Mouse (Mus musculus) CH12.LX (cell line): ENCODE measurements around the gene Dpf3. TPM values are rescaled to one million over a fixed set of nuclear protein-coding genes. Genes with fewer than 3 reads are reported as not detected.

Source experiments
- DNase-seq: peaks from one replicate; pipeline ENCODE4 v3.0.0-alpha.2; 2013; ENCODE audit errors: extremely low read depth
- H3K27ac ChIP-seq: 2 replicates; pipeline ENCODE4 v1.5.1; 2012; ENCODE audit warnings: low read depth, mild to moderate bottlenecking, control low read depth, moderate library complexity; ENCODE audit not compliant: insufficient read depth
- H3K27me3 ChIP-seq: replicated peaks from 2 replicates; pipeline ENCODE3; 2012; ENCODE audit warnings: inconsistent platforms
- H3K36me3 ChIP-seq, 2 experiments: replicated peaks in 1 of 2; 2 replicates each; pipeline versions ENCODE3 to v1.6.1; 2012; ENCODE audit warnings: inconsistent platforms in 1 of 2, low read length in 1 of 2, mild to moderate bottlenecking in 1 of 2, mixed read lengths in 1 of 2, moderate library complexity in 1 of 2; ENCODE audit not compliant: control insufficient read depth in 1 of 2, insufficient read depth in 1 of 2
- H3K4me1 ChIP-seq, 2 experiments: 2 replicates each; pipeline ENCODE4 v1.6.1; 2012; ENCODE audit warnings: inconsistent platforms in 1 of 2, moderate library complexity in 1 of 2; ENCODE audit not compliant: insufficient read depth in 2 of 2, control insufficient read depth in 1 of 2
- H3K4me2 ChIP-seq: 2 replicates; pipeline ENCODE4 v1.6.1; 2012; ENCODE audit warnings: low read depth, mild to moderate bottlenecking, control low read depth; ENCODE audit not compliant: poor library complexity, insufficient read depth, severe bottlenecking
- H3K4me3 ChIP-seq, 3 experiments: fragments of 150-350 bp in 1 of 3; sonication (generic) in 1 of 3; replicated peaks in 1 of 3; 2 replicates each; pipeline versions ENCODE3 to v1.5.1; 2011 to 2012; ENCODE audit warnings: low read depth in 2 of 3, low read length in 2 of 3, mild to moderate bottlenecking in 2 of 3, moderate library complexity in 2 of 3, control low read depth in 1 of 3, improper control_type of control experiment in 1 of 3, inconsistent platforms in 1 of 3, mixed read lengths in 1 of 3; ENCODE audit not compliant: poor library complexity in 1 of 3
- H3K79me2 ChIP-seq: replicated peaks from 2 replicates; pipeline ENCODE4 v1.6.1; 2012; ENCODE audit warnings: mild to moderate bottlenecking, moderate library complexity; ENCODE audit not compliant: control insufficient read depth, poor library complexity, insufficient read depth, severe bottlenecking; ENCODE audit errors: extremely low read depth
- H3K9ac ChIP-seq: 2 replicates; pipeline ENCODE4 v1.6.1; 2012; ENCODE audit warnings: low read depth, mild to moderate bottlenecking, control low read depth, moderate library complexity; ENCODE audit not compliant: insufficient read depth
- H3K9me3 ChIP-seq: replicated peaks from 2 replicates; pipeline ENCODE3; 2012; ENCODE audit warnings: low read length, inconsistent platforms, mixed read lengths
- CHD1 ChIP-seq: IDR thresholded peaks from 2 replicates; pipeline ENCODE4 v1.6.1; 2012; ENCODE audit warnings: low read depth, low read length, improper control_type of control experiment, inconsistent platforms
- CHD2 ChIP-seq: IDR thresholded peaks from 2 replicates; pipeline ENCODE4 v1.6.1; 2011; ENCODE audit warnings: low read length, improper control_type of control experiment
- CTCF ChIP-seq, 2 experiments: IDR thresholded peaks in 1 of 2; conservative IDR thresholded peaks in 1 of 2; 2 replicates each; pipeline ENCODE4 v1.5.1; 2011 to 2012; ENCODE audit warnings: low read depth in 2 of 2, low read length in 2 of 2, improper control_type of control experiment in 1 of 2, inconsistent platforms in 1 of 2, mild to moderate bottlenecking in 1 of 2, moderate library complexity in 1 of 2
- EP300 ChIP-seq: IDR thresholded peaks from 2 replicates; pipeline ENCODE4 v1.6.1; 2011; ENCODE audit warnings: low read length, improper control_type of control experiment
- GABPA ChIP-seq: IDR thresholded peaks from 2 replicates; pipeline ENCODE4 v1.6.1; 2012; ENCODE audit warnings: low read depth, low read length, improper control_type of control experiment, inconsistent platforms; ENCODE audit not compliant: insufficient replicate concordance
- JUND ChIP-seq: conservative IDR thresholded peaks from 2 replicates; pipeline ENCODE4 v1.6.1; 2011; ENCODE audit warnings: low read depth, low read length, improper control_type of control experiment
- MAFK ChIP-seq: IDR thresholded peaks from 2 replicates; pipeline ENCODE4 v1.6.1; 2011; ENCODE audit warnings: low read length, improper control_type of control experiment; ENCODE audit not compliant: insufficient replicate concordance
- MAZ ChIP-seq: IDR thresholded peaks from 2 replicates; pipeline ENCODE4 v1.6.1; 2012; ENCODE audit warnings: low read depth, mild to moderate bottlenecking, inconsistent platforms, low read length, improper control_type of control experiment, moderate library complexity
- MEF2A ChIP-seq: IDR thresholded peaks from 2 replicates; pipeline ENCODE4 v1.6.1; 2014; ENCODE audit warnings: low read depth, mild to moderate bottlenecking, inconsistent platforms, low read length, improper control_type of control experiment, borderline replicate concordance
- PAX5 ChIP-seq: IDR thresholded peaks from 2 replicates; pipeline ENCODE4 v1.6.1; 2012; ENCODE audit warnings: low read length, inconsistent platforms, mixed read lengths
- POLR2A ChIP-seq: IDR thresholded peaks from 2 replicates; pipeline ENCODE4 v1.6.1; 2011; ENCODE audit warnings: low read depth, mild to moderate bottlenecking, improper control_type of control experiment, low read length
- POLR2AphosphoS2 ChIP-seq: IDR thresholded peaks from 2 replicates; pipeline ENCODE4 v1.6.1; 2011; ENCODE audit warnings: low read depth, low read length, improper control_type of control experiment
- RCOR1 ChIP-seq: conservative IDR thresholded peaks from 2 replicates; pipeline ENCODE4 v1.6.1; 2012; ENCODE audit warnings: low read depth, mild to moderate bottlenecking, inconsistent platforms, low read length, improper control_type of control experiment
- USF2 ChIP-seq: conservative IDR thresholded peaks from 2 replicates; pipeline ENCODE4 v1.6.1; 2011; ENCODE audit warnings: low read depth, low read length, improper control_type of control experiment
- ZC3H11A ChIP-seq: IDR thresholded peaks from 2 replicates; pipeline ENCODE4 v1.6.1; 2012; ENCODE audit warnings: low read depth, mild to moderate bottlenecking, inconsistent platforms, low read length, improper control_type of control experiment
- dilution Hi-C: fragments of 300-500 bp; cut with MboI; formaldehyde crosslinking; loops from 2 replicates; pipeline ENCODE4 v1.14.3; 2020; ENCODE audit warnings: low sequenced_read_pairs; ENCODE audit not compliant: extremely low pct_unique_long_range_greater_than_20kb, extremely low pct_ligation_motif_present
- in situ Hi-C: fragments of 300-500 bp; cut with MboI; formaldehyde crosslinking; loops from 3 replicates; pipeline ENCODE4 v1.14.3; 2019; ENCODE audit warnings: low sequenced_read_pairs, low pct_ligation_motif_present, low pct_unique_long_range_greater_than_20kb, mixed read lengths
- polyA plus RNA-seq: library from polyadenylated mRNA; unstranded; fragments of >175 nt; gene quantifications from 2 replicates; pipeline ENCODE4 v1.2.1, GENCODE M21; 2012; ENCODE audit warnings: low read depth; ENCODE audit not compliant: insufficient read length
- total RNA-seq, 2 experiments: library from RNA; depleted of rRNA; stranded (reverse); fragments of 300-350 nt in 1 of 2; fragments of >200 nt in 1 of 2; gene quantifications; 2 replicates each; pipeline ENCODE4 v1.2.3; 2012 to 2014

Dpf3 gene
- total and polyA plus RNA-seq, 3 experiments: 0.42 to 1.2 (median 1.2) TPM

GRCm38 (mm10) chr12:83438002-83438401 lies 49.5 kb downstream of the Dpf3 start:
- dilution Hi-C loops: no loop called here
- DNase-seq: peak; percentile 30

GRCm38 (mm10) chr12:83433987-83434698 lies 53.4 kb downstream of the Dpf3 start:
- Histone ChIP-seq H3K9me3 (no peaks in the 10 kb centered on the region), H3K27me3 (no peaks in the 10 kb centered on the region), H3K9ac (no peak overlapping the region), H3K79me2 (no peaks in the 10 kb centered on the region), H3K36me3 (no peaks in the 10 kb centered on the region), H3K4me1 (peaks cover 0 to 10% of the 10 kb centered on the region in 2 experiments; a peak in 2 of 4 replicates), H3K4me2 (no peak overlapping the region), H3K4me3 (no peak overlapping the region), H3K27ac (no peak overlapping the region)
- in situ Hi-C loops: no loop called here
- dilution Hi-C loops: no loop called here
- DNase-seq: no peak
- TF ChIP-seq CTCF (conservative IDR thresholded peaks at IDR 0.05 in 1 of 2, IDR thresholded peaks at IDR 0.05 in 1 of 2; ENCODE audit: low read depth in 2 of 2, low read length in 2 of 2) (no peak), RCOR1 (no peak), EP300 (no peak), USF2 (no peak), POLR2AphosphoS2 (no peak), POLR2A (no peak), JUND (no peak)

More at GRCm38 (mm10) chr12:83438002-83438401, 49.5 kb downstream of the Dpf3 start:
- H3K4me1 ChIP-seq: peaks cover 0 to 23% of the 10 kb centered on the region in 2 experiments; a peak in 2 of 4 replicates
- H3K36me3 ChIP-seq: no peaks in the 10 kb centered on the region
- no peak overlapping the region for H3K4me3 ChIP-seq
- H3K9me3 ChIP-seq: no peaks in the 10 kb centered on the region
- no peaks in the 10 kb centered on the region for H3K27me3 ChIP-seq
- no peak for TF ChIP-seq PAX5
- no peak for TF ChIP-seq MEF2A
- TF ChIP-seq MAZ: no peak
- no peak for TF ChIP-seq CHD1
- no peak for TF ChIP-seq CHD2
- peak; percentile 37; the same call in 1 of the 2 replicates for TF ChIP-seq EP300
- TF ChIP-seq MAFK: peak; percentile 72
- H3K79me2 ChIP-seq: no peaks in the 10 kb centered on the region
- in situ Hi-C loops: no loop called here
- H3K27ac ChIP-seq: no peak overlapping the region
- no peak overlapping the region for H3K9ac ChIP-seq
- H3K4me2 ChIP-seq: no peak overlapping the region

- dilution Hi-C loops: no loop called here
- no peak for TF ChIP-seq ZC3H11A
- TF ChIP-seq GABPA: no peak
- Histone ChIP-seq H3K79me2 (no peaks in the 10 kb centered on the region), H3K4me2 (no peak overlapping the region), H3K27ac (no peak overlapping the region), H3K36me3 (no peaks in the 10 kb centered on the region), H3K27me3 (no peaks in the 10 kb centered on the region), H3K9ac (no peak overlapping the region), H3K9me3 (no peaks in the 10 kb centered on the region), H3K4me1 (peaks cover 0 to 6% of the 10 kb centered on the region in 2 experiments; a peak in 2 of 4 replicates), H3K4me3 (no peak overlapping the region)
- no peak for DNase-seq
- in situ Hi-C loops: no loop called here
Measured at GRCm38 (mm10) chr12:83433436-83433835, 54.1 kb downstream of the Dpf3 start.
